Comparison of ENCODE assay signal across 25 mouse cellular contexts in the genomic region with DNA sequence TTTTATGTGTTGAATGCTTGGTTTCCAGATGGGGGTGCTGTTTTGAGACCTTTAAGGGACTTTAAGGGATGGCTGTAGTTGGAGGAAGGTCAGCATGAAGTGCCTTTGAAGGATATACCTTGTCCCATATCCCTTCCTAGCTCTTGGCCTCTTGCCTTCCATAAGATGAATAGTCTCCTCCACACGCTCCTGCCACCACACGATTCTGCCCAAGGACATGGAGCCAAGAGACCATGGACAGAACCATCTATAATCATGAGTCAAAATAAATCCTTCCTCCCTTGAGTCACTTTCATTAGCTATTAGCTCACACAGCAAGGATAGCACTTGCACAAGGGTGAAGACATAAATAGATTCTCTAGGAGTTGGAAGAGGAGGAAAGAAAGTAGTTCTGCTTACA.
DNase-seq lines count a peak whose midpoint lies in the region; TF ChIP-seq lines count a peak whose summit lies in the region.
"Had no signal": no experiment of that assay in that cellular context is flagged by ENCODE, and none has a peak within 500 bp of the region (broad histone marks: within the 10 kb centered on the region; RNA-seq: fewer than 3 reads in every experiment).

No protein-coding gene starts in this region.

- WGBS in bone marrow, adult 2 months = 84% methylated on average over 2 of the region's 2 CpGs
- 79% methylated on average over 2 of the region's 2 CpGs for WGBS in macrophage (ENCODE audit: missing documents)

- DNase-seq in adrenal gland, adult 2 months = peak; percentile 68
- DNase-seq in adrenal gland, adult 18-20 months (ENCODE audit: low spot score in 2 of 2) = no peak
- DNase-seq in heart, adult 11 months = peak; percentile 82
- DNase-seq in heart, postnatal 25 days (ENCODE audit: low spot score) = no peak
- no peak for DNase-seq in kidney, adult 9 months
- DNase-seq in B cell, adult 2 months = no peak
- DNase-seq: cerebellum, adult 11-12 months; cerebellum, adult 8-10 months; cerebellum, postnatal 10 days; cerebellum, postnatal 36 days; gastrocnemius, adult 2 months; gastrocnemius, postnatal 14 days; heart, adult 18-20 months; heart, postnatal 10 days; heart, postnatal 4 days; kidney, adult 18-20 months had no signal

- TF ChIP-seq POLR2A in bone marrow, adult 2 months (IDR thresholded peaks at IDR 0.05; ENCODE audit: borderline replicate concordance, control insufficient read depth, low read depth, low read length) = no peak

- no peaks in the 10 kb centered on the region; the same call in 1 of the 2 replicates for H3K79me2 ChIP-seq in macrophage (ENCODE audit: inconsistent target)

- H3K27ac ChIP-seq in bone marrow, adult 2 months (ENCODE audit: control insufficient read depth, insufficient read depth, low read depth, low read length, poor library complexity) = peak overlapping the region; percentile 40; the same call in 1 of the 2 replicates
- H3K27ac ChIP-seq in macrophage = peak overlapping the region; percentile 99
- H3K27ac ChIP-seq: forebrain, embryonic 10.5 days; forebrain, embryonic 13.5 days; heart, embryonic 15.5 days; hindbrain, embryonic 14.5 days; hindbrain, postnatal 0 days had no signal

- peaks cover 12% of the 10 kb centered on the region; the same call in 1 of the 2 replicates for H3K4me1 ChIP-seq in bone marrow, adult 2 months (ENCODE audit: control insufficient read depth, insufficient read depth, low read length)

- H3K4me3 ChIP-seq in bone marrow, adult 2 months (replicated peaks; ENCODE audit: control insufficient read depth, low read depth, low read length) = no peak overlapping the region
- H3K4me3 ChIP-seq in macrophage (ENCODE audit: inconsistent target) = no peak overlapping the region
- H3K4me3 ChIP-seq: forebrain, embryonic 10.5 days; forebrain, embryonic 13.5 days; gastrocnemius, adult 2 months; heart, embryonic 12.5 days; heart, embryonic 15.5 days had no signal

- TF ChIP-seq CTCF in bone marrow, adult 2 months (IDR thresholded peaks at IDR 0.05; ENCODE audit: control insufficient read depth, insufficient read depth, low read length) = no peak

- H3K36me3 ChIP-seq in macrophage (ENCODE audit: inconsistent target) = no peaks in the 10 kb centered on the region
- H3K36me3 ChIP-seq: forebrain, embryonic 10.5 days; G1E; heart, embryonic 12.5 days; heart, embryonic 15.5 days had no signal

- intact Hi-C loops in heart, postnatal 25 days (cut with DNase I) = loop anchor here (5.0 kb wide), 2 partner anchors 47 to 63 kb away; no protein-coding TSS in a partner anchor

Comparison
In these comparisons a context has a peak if more than half of its experiments do, and no peak if none do; other contexts are left out.
1. DNase-seq: peak in adrenal gland, adult 2 months (single experiment) and heart, adult 11 months (single experiment); none in adrenal gland, adult 18-20 months (0 of 2), heart, postnatal 25 days (single experiment), kidney, adult 9 months (single experiment) and B cell, adult 2 months (0 of 2).